Mouse (Mus musculus): ENCODE measurements around the gene Fbxl15.

Gene Fbxl15

DNA sequence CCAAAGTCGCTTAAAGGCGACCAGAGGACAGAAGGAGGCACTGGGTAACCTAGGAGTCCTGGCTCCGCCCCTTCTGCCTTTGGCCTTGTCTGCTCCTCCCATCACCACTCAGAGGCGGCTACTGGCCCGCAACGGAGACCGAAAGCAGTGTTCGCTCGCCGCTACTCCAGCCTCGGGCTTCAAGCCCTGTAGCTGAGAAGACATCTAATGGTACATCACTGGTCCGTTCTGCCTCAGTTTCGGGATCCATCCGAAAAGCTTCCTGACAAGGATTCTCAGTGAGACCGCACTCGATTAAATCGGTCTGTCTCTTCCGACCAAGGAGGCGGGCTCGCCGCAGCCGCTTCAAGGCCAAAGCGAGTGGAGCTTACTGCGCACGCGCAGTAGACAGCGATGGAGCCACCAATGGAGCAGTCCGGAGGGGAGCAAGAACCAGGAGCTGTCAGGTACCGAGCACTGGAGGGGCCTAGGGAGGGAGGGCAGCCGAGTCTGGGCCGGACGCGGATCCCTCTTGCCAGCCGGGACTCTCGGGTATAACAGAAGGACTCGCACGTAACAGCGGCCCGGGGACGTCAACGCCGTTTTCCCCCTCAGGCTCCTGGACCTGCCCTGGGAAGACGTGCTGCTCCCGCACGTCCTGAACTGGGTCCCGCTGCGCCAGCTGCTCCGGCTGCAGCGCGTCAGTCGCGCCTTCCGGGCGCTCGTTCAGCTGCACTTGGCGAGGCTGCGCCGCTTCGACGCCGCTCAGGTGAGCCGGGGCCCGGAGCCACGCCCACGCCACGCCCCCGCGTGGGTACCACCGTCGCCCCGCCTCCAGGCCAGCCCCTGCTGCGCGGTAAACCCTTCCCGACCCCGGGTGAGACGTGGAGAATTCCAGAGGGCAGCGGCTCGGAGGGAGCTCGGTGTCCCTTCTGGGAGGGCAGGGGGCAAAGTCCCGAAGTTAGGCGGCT, at the start of gene Fbxl15:
Fbxl15 (plus strand) TSS at position 104 of the 950 bp plus-strand sequence.
- peak; percentile 96 for DNase-seq (ENCODE audit: low spot score)

DNA sequence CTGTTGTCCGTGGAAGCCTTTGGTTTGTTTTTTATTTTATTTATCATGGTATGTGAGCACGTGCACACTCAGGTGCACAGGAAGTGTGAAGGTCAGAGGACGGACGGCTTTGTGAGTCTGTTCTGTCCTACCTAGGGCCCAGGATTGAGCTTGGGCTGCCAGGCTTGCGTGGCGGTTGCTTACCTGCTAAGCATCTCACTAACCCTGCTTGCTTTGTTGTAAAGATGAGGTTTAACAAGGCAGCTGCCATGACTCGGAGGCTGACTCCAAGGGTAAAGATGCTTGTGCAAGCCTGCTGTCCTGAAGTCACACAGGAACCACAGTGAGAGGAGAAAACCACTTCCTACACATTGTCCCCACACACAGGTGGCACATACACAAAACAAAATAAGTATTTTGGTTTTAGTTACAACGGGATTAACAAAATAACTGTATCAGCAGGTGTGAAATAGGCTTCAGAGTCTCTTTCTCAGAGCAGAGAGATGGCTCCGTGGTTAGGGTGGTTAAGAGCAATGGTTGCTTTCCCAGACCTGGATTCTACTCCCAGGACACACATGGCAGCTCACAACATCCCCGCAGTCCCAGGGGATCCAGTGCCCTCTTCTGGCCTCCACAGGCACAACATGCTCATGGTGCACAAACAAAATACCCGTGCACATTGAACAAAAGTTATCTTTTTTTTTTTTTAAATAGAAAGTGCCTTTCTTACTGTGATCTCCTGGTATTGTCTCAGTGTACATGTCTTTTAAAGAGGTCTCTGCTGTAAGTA, 45.7 kb upstream of the Fbxl15 start:
- no peak for DNase-seq (ENCODE audit: low spot score)

DNA sequence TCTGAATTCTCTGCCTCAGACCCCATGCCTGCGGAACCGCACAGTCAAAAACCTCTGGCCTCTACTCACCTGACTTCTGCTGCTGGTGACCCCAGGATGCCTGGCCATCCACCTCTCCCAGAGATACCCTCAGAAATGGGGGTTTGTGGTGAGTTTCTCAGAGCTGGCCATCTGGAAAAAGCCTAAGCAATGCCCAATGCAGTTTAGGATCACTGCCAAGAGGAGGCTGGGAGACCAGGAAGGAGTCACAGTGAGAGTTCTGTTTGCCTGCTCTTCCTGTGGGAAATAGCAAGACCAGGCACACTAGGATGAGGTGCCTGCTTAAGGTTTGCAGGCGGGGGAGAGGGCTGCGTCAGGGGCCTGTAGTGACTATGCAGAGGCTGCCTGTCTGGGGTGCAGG, 43.3 kb upstream of the Fbxl15 start:
- no peak for DNase-seq (ENCODE audit: low spot score)

DNA sequence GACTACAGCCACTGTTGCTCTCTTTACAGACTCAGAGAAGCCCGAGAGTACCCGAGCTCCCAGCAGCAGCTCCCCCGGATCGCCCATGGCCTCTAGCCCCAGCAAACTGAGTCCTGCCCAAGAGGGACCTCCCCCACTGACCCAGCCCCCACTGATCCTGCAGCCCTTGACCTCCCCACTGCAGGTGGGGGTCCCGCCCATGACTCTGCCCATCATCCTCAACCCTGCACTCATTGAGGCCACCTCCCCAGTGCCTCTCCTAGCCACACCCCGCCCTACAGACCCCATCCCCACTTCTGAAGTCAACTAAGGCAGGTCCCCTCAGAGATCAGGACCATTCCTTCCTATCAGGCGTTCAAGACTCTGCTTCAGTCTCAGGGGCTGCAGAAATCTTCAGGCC, 42.4 kb upstream of the Fbxl15 start:
- no peak for DNase-seq (ENCODE audit: low spot score)

DNA sequence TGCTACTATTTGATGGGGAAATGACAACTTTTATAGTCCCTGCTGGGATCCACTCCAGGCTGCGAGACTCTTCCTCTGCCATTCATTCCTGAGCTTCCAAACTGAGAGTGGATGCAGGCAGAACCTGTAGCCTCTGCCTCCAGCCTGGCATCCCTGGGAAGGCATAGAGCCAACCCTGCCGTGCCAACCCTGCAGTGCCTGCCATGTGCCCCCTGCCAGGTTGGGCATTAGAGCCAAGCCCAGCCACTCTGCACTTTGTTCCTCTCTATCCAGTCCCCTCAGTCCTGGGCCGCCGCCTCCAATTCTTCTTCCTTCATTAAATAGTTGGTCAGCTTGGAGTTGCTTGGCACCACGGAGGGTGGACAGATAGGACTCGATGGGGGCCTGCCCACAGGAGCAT, 41.9 kb upstream of the Fbxl15 start:
- no peak for DNase-seq (ENCODE audit: low spot score)

DNA sequence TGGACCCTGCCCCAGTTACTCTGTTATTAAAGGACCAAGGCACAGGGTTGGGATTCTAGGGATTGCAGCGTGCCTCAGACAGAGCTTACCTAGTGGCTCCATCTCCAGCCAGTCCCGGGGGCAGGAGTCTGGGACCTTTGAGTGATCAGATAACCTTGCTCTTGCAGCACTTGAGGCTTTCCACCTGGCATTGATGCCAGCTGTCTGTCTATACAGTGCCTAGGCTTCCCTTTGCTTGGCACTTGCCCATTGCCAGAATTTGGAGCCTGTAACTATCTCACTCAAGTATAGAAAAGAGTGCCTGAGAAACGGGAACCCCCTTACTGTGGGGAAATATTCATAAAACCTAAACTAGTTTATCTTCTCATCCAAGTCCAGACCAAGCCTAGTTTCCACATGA, 41.1 kb upstream of the Fbxl15 start:
- no peak for DNase-seq (ENCODE audit: low spot score)

DNA sequence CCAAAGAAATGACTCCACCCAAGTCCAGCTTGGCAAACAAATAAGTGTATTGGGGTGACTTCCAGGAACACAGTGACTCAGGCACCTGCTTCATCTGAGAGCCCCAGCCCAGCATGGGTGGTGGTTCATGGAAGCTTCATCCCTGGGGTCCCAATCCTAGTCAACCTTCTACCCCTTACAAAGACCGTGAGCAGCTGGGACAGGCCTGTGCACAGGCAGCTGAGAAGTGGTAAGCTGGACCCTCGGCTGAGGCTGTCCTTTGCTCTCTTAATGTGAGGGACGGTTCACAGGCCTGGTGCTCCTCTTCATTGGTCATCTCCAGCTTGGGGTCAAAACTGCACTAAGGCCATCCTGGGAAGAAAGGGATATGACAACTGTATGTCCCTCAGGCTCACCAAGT, 40.4 kb upstream of the Fbxl15 start:
- DNase-seq (ENCODE audit: low spot score) = no peak

DNA sequence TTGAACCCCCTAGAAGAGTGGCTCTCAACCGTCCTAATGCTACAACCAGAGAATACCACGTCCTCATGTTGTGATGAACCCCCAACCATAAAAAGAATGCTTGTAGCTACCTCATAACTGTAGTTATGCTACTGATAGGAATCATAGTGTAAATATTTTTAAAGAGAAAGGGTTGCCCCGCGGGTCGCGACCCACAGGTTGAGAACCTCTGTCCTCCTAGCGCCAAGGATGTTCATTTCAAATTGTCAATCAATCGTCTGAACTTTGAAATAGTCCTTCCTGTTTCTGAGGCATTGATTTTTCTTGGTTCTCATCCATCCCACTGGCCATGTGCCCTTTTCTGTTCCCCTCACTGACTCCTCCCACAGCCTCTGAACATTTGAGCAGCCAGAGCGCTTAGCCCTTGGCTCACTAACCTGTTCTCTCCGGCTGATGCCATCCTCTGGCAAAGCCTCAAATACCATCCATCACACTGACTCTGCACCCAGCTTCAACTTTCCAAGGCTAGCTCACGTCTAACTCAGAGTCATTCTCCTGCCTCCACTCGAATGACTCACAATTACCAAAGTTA, 37.4 kb upstream of the Fbxl15 start:
- DNase-seq (ENCODE audit: low spot score) = no peak

DNA sequence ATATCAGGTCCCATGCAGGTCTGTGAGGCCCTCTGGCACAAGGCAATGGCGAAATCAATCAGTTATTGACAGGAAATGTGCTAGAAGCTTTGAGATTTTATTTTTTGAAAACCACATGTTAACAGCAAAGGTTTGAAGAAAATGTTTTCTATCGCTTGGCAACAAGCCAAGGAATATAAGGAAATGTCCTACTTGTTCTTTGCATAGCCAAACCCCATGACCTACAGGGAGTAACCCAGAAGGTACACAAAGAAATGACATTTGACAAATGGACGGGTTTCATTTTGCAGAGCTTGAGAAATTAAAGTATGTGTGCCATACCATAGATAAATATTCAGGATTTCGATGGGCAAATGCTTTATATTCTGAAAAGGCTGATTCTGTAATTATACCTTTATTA, 31.0 kb upstream of the Fbxl15 start:
- no peak for DNase-seq (ENCODE audit: low spot score)

DNA sequence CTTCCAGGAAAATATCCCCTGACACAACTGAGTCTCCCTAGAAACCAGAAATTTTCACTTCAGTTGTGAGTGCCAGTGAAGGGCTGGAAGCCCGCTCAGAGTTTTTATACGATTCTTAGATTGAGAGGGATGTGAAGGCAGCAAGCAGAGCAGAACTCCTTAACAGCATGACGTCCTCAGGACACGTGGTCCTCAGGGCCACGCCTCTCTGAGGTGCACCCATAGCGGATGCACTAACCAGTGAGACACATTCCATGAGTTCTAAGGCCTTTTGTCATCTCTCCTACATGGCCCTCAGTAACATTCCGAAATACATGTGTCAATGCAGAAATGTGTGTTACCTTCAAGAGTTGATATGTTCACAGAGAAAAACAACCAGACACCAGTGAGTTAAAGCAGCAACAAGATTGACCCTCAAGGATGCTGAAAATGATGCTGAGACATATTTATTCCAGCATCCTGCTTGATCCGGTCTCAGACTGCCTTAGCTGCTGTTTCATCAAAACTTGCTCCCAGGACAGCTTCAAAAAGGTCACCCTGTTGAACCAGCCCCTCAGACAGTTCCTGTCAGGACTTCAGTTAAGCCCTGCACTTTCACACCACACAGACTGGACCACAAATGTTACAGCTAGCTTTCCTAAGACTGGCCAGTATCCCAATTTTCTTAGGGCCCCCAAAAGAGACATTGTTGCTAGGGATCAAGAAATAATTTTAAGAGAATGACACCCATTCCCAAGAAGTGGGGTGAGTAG, 27.5 kb upstream of the Fbxl15 start:
- DNase-seq (ENCODE audit: low spot score) = no peak

DNA sequence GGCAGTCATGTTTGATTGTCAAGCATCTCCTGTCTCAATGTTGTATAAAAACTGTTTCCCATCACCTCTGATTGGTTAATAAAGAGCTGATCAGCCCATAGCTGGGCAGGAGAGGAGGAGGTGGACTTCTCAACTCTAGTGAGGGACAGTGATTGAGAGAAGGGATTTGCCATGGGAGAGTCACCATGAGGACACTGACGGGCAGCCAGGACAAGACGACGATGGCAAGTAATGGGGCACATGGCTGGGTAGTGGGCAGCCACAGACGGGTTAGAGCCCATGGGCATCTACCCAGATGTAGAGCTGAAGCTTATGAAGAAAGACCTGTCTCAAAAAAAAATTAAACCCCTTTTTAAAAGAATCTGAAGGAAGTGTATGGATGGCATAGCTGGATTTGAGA, 25.4 kb upstream of the Fbxl15 start:
- DNase-seq (ENCODE audit: low spot score) = no peak

DNA sequence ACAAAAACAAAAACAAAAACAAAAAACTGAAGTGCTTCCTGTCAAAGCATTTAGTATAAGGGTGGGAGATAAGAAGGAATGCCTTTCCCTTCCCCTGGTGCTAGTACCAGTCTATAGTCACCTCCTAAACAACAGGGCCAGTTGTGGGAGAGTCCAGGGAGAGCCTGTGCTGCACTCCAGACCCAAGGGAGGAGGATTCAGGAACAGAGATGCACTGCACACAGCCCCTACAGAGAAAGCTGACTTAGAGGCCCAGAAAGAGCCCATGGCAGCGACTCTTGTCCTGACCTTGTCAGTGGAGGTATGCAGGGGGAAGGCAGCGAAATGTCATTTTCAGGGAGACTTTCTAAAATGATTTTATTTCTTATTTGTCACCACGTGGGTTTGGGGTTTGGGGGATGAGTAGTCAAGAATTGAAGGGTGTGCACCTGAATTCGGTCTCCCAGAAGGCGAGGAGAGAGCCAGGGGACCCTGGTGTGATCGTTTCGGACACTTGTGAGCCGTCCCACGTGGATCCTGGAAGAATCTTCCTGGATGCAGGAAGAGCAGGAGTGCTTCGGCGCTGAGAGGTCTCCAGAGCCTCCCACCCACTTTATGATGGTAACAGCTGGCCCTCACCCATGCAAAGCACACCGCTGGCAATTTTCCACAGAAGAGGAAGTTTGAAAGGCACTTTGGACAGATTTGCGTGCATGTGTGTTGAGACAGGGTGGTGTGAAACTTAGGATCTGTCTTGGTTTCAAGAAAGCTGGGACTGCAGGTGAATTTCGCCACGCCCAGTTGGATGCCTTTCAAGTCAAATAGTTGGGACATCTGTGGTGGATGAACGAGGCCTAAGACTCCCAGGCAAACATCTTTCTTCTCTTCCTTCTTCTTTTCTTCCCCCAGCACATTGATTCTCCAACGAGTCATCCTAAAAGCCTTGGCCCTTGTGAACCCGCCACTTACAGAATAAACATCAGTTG, 24.5 kb upstream of the Fbxl15 start:
- DNase-seq (ENCODE audit: low spot score) = no peak

DNA sequence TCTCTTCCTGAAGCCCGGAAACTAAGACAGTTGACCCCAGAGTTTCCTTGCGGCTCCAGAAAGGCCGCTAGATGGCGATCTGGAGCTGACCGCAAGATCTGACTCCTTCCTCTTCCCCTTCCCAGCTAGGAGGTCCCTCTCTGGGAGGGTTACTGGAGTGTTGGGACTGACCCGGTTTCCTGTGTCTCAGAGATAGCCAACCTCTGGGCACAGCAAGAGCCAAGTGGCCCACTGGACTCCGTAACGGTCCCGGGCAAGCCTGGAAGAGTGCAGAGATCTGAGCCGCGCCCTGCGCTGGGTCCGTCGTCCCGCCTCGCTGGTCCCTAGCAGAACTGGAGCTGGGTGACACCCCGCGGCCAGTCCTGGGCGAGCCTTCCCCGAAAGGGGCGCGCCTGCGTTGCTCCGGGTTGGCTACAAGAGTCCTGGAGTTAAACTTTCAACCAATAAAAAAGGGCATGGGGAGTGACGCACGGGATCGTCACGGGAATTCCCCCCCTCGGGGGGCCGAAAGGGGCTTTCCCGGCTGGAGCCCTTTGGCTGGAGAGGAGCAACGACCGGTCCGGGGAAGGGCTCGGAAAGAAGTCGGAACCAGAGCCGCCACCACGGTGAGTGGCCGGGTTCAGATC, 23.7 kb upstream of the Fbxl15 start, which contains the start of gene Nfkb2:
Nfkb2 (plus strand) TSS at position 105 of the 626 bp plus-strand sequence.
- peak; percentile 91 for DNase-seq (ENCODE audit: low spot score)

DNA sequence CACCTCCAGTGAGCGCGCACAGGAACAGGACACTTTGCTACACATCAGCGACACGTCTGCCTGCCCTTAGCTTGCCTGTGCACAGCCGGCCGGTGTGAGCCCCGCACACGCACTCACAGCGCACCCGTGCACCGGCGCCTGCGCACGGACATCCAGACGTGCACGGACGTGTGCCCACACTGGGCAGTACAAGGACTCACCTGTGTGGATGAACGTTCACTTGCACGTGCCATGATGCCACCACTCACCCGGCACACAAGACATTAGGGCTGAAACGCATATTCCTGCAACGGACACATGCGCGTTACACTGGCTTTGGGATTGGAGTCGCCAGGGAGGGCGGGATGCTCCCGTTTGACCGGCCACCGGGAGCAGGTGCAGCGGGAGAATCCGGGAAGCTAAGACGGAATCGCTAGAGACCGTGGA, 23.1 kb upstream of the Fbxl15 start:
- no peak for DNase-seq (ENCODE audit: low spot score)

DNA sequence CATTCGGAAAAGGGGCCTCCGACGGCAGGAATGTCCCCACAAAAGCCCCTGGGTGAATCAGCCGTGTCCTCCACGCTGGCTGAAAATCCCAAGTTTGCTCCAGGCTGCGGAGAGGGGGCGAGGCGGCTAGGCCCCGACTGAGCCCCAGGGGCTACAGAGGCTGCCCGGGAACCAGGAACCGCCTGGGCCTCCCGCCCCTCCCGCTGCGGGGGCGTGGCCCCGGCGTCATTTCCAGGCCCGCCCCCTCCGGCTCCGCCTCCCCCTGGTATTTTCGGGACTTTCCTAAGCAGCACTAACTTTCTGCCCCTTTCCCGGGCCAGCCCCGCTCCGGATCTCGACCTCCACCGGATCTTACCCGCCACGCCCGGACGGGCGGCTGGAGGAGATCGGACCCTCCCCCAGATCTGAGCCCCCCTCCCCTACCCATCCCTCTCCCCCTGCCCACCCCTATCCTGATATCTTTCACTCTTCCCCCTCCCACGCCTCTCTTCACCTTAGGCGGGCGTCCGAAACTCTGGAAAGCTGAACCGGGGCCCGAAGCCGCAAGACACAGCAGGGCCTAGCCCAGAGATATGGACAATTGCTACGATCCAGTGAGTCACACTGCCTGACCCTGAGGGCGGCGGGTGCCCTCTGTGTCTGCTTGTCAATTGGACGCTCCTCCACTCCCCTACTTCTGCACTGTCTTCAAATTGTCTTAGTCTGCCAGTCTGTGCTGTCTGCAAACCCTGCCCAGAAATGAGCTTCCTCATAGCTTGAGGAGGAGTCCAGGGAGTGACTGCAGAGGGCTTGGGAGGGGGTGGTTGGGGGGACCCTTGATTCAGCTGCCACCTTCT, 22.3 kb upstream of the Fbxl15 start:
- DNase-seq (ENCODE audit: low spot score) = peak; percentile 89

DNA sequence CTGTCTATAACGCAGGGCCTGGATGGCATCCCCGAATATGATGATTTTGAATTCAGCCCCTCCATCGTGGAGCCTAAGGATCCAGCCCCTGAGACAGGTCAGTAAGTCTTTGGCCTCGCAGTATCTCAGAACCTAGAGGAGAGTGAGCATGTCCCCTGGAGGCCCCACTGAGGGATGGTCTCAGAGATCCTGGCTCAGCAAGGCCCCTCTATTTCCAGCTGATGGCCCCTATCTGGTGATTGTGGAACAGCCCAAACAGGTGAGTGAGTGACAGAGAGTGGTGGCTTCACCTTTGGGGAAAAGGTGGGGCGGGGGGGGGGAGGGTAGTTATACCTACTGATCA, 21.7 kb upstream of the Fbxl15 start:
- DNase-seq (ENCODE audit: low spot score) = no peak

DNA sequence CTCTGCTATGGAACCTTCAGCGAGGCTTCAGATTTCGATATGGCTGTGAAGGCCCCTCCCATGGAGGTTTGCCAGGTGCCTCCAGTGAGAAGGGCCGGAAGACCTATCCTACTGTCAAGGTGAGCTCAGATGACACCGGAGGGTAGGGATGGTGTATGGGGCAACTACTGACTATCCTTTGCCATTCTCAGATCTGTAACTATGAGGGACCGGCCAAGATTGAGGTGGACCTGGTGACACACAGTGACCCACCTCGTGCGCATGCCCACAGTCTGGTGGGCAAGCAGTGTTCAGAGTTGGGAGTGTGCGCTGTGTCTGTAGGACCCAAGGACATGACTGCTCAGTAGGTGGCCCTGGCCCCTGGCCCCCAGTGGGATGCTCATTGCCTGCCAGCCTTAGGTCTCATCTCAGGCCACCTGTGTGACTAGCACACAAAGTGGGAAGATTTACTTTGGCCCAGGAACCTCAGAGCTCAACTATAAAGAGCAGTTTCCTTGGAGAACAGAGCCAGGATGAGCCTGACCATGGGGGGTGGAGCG, 21.2 kb upstream of the Fbxl15 start:
- no peak for DNase-seq (ENCODE audit: low spot score)

DNA sequence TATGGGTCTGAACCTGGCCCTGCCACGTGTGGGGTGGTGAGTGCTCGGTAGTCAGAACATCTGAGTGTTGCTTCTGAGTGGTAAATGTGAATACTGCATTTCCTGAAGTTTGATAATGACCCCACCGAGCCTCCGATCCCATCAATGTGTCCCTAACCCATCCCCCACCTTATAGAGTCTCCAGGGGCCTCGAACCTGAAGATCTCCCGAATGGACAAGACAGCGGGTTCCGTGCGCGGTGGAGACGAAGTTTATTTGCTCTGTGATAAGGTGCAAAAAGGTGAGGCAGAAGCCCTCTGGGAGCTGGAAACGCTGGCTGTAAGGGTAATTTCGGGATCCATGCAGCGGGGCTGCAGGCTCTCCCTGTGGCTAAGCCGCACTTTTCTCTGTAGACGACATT, 20.2 kb upstream of the Fbxl15 start:
- DNase-seq (ENCODE audit: low spot score) = no peak

DNA sequence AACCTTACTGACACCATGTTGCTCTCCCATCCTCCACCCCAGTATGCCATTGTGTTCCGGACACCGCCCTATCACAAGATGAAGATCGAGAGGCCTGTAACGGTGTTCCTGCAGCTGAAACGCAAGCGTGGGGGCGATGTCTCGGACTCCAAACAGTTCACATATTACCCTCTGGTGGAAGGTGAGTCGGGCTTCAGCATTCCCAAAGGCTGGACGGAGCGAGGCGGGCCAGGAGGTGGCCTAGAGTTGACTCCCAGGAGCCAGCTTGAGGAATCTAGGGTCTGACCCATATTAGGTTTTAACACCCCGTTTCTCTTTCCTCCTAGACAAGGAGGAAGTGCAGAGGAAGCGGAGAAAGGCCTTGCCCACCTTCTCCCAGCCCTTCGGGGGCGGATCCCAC, 19.7 kb upstream of the Fbxl15 start:
- no peak for DNase-seq (ENCODE audit: low spot score)
